Mouse (Mus musculus) layer of hippocampus, postnatal 10 days (tissue): ENCODE measurements around the gene Zmiz2. TPM values are rescaled to one million over a fixed set of nuclear protein-coding genes. Genes with fewer than 3 reads are reported as not detected.
"Not testable (repeated sequence)": the region's sequence is repeated elsewhere in the genome, so short reads cannot be mapped to it uniquely, and the experiment has no call there.

Experiments
- DNase-seq, 2 experiments: peaks; one replicate each; pipeline ENCODE4 v3.0.0; 2021; ENCODE audit warnings: low spot score in 2 of 2
- long read RNA-seq: library from polyadenylated mRNA; stranded (forward); transcript quantifications from one replicate; pipeline ENCODE4 v2.0.0, GENCODE M21; 2023
- total RNA-seq, 2 experiments: library from RNA; stranded (reverse); gene quantifications; 2 replicates each; pipeline ENCODE4 v1.2.3; 2021

Gene Zmiz2
- 100 to 1,000 TPM; 149 to 163 TPM for total RNA-seq
- long read RNA-seq, full-length matches to known transcripts, result 3 of 64 reads
- long read RNA-seq, partial matches to known transcripts, result 54 of 64 reads
- long read RNA-seq, other reads (novel, unspliced or antisense), result 7 of 64 reads

GRCm38 (mm10) chr11:6388726-6389413, at the start of gene Zmiz2:
Zmiz2 (plus strand) TSS chr11:6389074.
- peak; percentile 94 to 97 for DNase-seq

GRCm38 (mm10) chr11:6345956-6346355, 42.9 kb upstream of the Zmiz2 start:
- no peak for DNase-seq

- DNase-seq, result no peak
Observed at GRCm38 (mm10) chr11:6346966-6347365, 41.9 kb upstream of the Zmiz2 start.

GRCm38 (mm10) chr11:6348681-6349200, 40.1 kb upstream of the Zmiz2 start:
- DNase-seq, result no peak

GRCm38 (mm10) chr11:6349586-6349985, 39.3 kb upstream of the Zmiz2 start:
- DNase-seq, result no peak

GRCm38 (mm10) chr11:6355106-6355505, 33.8 kb upstream of the Zmiz2 start:
- no peak for DNase-seq

GRCm38 (mm10) chr11:6364581-6365275, 24.1 kb upstream of the Zmiz2 start:
- no peak for DNase-seq

GRCm38 (mm10) chr11:6365885-6366284, 23.0 kb upstream of the Zmiz2 start:
- peak; percentile 59 to 72 for DNase-seq

- no peak for DNase-seq
Observed at GRCm38 (mm10) chr11:6366434-6366833, 22.4 kb upstream of the Zmiz2 start.

GRCm38 (mm10) chr11:6367156-6367555, 21.7 kb upstream of the Zmiz2 start:
- no peak for DNase-seq

GRCm38 (mm10) chr11:6367986-6368385, 20.9 kb upstream of the Zmiz2 start:
- DNase-seq, result not testable (repeated sequence)

- DNase-seq, result no peak
Observed at GRCm38 (mm10) chr11:6371376-6372155, 17.3 kb upstream of the Zmiz2 start.

GRCm38 (mm10) chr11:6372784-6373183, 16.1 kb upstream of the Zmiz2 start:
- no peak for DNase-seq

GRCm38 (mm10) chr11:6380916-6381315, 8.0 kb upstream of the Zmiz2 start:
- no peak for DNase-seq

- peak in 1 of 2 experiments; percentile 2 for DNase-seq
Observed at GRCm38 (mm10) chr11:6388126-6388725, 648 bp upstream of the Zmiz2 start.

GRCm38 (mm10) chr11:6389483-6389921, 628 bp downstream of the Zmiz2 start:
- no peak for DNase-seq

- DNase-seq, result peak in 1 of 2 experiments; percentile 7
Observed at GRCm38 (mm10) chr11:6390376-6391053, 1.6 kb downstream of the Zmiz2 start.

GRCm38 (mm10) chr11:6391516-6392276, 2.8 kb downstream of the Zmiz2 start:
- no peak for DNase-seq

- DNase-seq, result no peak
Observed at GRCm38 (mm10) chr11:6392857-6393256, 4.0 kb downstream of the Zmiz2 start.

GRCm38 (mm10) chr11:6393866-6394265, 5.0 kb downstream of the Zmiz2 start:
- DNase-seq, result peak; percentile 20
